Mouse (Mus musculus): ENCODE measurements at regions not wholly inside any gene's neighbourhood (a gene's known extent, or its start where the extent isn't known, plus 50 kb on each side); places are given as distances from the start of the nearest gene placed in this dataset.

DNA sequence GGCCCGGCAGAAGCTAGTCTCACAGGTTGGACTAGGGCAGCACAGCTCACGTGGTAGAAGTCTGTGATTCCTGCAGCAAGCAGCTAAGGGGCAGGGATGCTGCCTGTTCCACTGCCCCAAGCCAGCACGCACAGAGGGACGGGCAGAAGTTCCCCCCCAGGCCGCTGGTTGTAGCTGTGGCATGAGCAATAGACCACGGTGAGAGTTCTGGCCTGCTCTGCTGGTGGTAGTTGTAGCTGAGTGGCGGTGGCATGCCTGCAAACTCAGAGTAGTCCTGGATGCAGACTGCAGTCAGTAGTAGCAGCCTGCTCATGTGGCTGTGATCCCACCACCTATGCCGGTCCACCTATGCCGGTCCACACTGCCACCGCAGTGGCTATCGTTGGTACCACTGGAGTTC lies 71.5 kb upstream of the Rpl39l start:
- no peak overlapping the region for H3K9ac ChIP-seq (ENCODE audit: low read depth, low read length)
- H3K9me3 ChIP-seq (ENCODE audit: control insufficient read depth, low read length), result no peaks in the 10 kb centered on the region; the same call in 1 of the 2 replicates
- no peaks in the 10 kb centered on the region for H3K36me3 ChIP-seq (ENCODE audit: control insufficient read depth, insufficient read depth, low read length)
- ATAC-seq (ENCODE audit: low FRiP score, low TSS enrichment), result no peak
- no peak overlapping the region for H3K27ac ChIP-seq (ENCODE audit: low read depth, low read length)
- no peaks in the 10 kb centered on the region for H3K27me3 ChIP-seq (ENCODE audit: control insufficient read depth, insufficient read depth, low read length)
- H3K4me3 ChIP-seq (ENCODE audit: low read length), result no peak overlapping the region
- WGBS, result 89% methylated on average over 11 of the region's 11 CpGs
- H3K4me2 ChIP-seq (replicated peaks; ENCODE audit: low read depth, low read length), result no peak overlapping the region
- no peaks in the 10 kb centered on the region for H3K4me1 ChIP-seq (ENCODE audit: control insufficient read depth, insufficient read depth, low read length)

DNA sequence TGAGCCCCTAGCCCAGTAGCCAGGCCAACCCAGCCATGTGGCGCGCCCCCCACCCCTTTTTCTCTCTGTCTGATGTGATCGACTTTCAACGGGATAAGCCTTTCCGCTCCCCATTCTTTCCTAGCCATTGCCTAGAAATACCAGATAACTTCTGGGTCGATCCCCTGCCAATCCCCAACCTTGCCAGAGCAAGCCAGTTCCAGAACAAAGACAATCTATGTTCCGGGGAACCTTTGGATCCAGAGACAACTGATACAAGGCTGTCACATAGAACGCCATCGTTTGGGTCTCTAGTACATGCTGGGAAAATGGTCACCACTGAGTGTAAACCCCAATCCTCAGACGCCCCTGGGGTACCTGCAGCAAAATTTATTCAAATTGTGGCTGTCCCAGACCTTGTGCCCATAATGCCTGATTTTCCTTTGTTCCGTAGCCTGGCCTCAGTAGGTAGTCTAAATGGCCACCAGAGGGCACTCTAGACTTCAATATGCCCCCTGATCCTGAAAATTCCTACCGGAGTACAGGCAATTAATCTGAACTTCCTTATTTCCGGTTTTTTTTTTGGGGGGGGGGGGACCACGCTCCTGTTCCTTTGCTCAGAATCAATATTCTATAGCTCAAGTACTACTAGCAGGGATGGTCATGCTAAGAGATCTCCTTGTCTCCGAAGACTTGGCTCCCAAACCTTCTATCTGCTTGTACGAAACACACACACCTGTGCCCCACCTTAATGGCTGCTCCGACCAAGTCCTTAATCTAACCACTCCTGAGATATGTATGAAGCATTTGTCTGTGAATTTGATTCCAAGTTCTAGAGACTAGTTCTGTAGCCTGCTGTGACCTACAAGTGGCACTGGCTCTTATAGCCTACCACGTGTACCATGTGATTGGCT lies 81.3 kb upstream of the Rpl39l start:
- no peaks in the 10 kb centered on the region for H3K4me1 ChIP-seq (ENCODE audit: control insufficient read depth, insufficient read depth, low read length)
- no peak overlapping the region for H3K9ac ChIP-seq (ENCODE audit: low read depth, low read length)
- no peaks in the 10 kb centered on the region for H3K36me3 ChIP-seq (ENCODE audit: control insufficient read depth, insufficient read depth, low read length)
- H3K9me3 ChIP-seq (ENCODE audit: control insufficient read depth, low read length), result no peaks in the 10 kb centered on the region
- H3K4me3 ChIP-seq (ENCODE audit: low read length), result no peak overlapping the region
- H3K4me2 ChIP-seq (replicated peaks; ENCODE audit: low read depth, low read length), result no peak overlapping the region
- ATAC-seq (ENCODE audit: low FRiP score, low TSS enrichment), result 0 out of 2 replicates have a peak, but pooled peaks have one; percentile 32
- H3K27me3 ChIP-seq (ENCODE audit: control insufficient read depth, insufficient read depth, low read length), result no peaks in the 10 kb centered on the region
- H3K27ac ChIP-seq (ENCODE audit: low read depth, low read length), result no peak overlapping the region
- 61% methylated on average over 18 of the region's 18 CpGs for WGBS

DNA sequence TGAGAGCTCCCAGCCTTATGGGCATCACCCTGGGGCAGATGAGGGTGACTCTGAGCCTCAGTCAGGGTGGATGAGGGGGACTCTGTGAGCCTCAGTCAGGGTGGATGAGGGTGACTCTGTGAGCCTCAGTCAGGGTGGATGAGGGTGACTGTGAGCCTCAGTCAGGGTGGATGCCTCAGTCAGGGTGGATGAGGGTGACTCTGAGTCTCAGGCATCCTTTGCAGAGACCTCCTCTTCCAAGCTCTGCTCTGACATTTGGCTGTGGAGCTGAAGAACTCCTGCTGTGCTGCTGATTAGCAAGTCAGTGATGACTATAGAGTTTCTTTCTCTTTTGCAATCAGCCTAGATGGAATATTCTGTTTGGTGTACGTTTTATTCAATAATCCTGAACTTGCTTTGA lies 83.7 kb upstream of the Rpl39l start:
- ATAC-seq (ENCODE audit: low FRiP score, low TSS enrichment), result no peak
- H3K4me3 ChIP-seq (ENCODE audit: low read length), result no peak overlapping the region
- H3K9me3 ChIP-seq (ENCODE audit: control insufficient read depth, low read length), result no peaks in the 10 kb centered on the region
- H3K27me3 ChIP-seq (ENCODE audit: control insufficient read depth, insufficient read depth, low read length), result no peaks in the 10 kb centered on the region
- no peak overlapping the region for H3K9ac ChIP-seq (ENCODE audit: low read depth, low read length)
- no peaks in the 10 kb centered on the region for H3K36me3 ChIP-seq (ENCODE audit: control insufficient read depth, insufficient read depth, low read length)
- no peak overlapping the region for H3K4me2 ChIP-seq (replicated peaks; ENCODE audit: low read depth, low read length)
- 25% methylated on average over 1 of the region's 1 CpGs for WGBS
- no peaks in the 10 kb centered on the region for H3K4me1 ChIP-seq (ENCODE audit: control insufficient read depth, insufficient read depth, low read length)
- no peak overlapping the region for H3K27ac ChIP-seq (ENCODE audit: low read depth, low read length)

DNA sequence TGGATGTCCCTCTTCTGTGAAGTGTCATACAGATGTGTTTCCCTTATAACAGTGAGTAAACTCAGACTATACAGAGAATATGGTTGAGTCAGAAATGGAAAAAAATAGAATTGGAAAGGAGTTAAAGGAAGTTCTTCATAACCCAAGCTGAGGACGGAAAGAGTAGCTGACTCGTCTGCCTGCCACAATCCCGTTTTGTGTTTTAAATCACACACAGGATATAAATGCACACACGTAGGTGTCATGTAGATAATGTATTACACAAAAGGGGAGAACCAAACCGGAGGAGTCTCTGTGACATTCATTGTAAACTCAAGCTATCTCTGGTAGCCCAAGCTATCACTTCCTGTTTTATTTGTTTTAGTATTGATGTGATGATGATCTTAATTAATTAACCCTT lies 84.6 kb upstream of the Rpl39l start:
- ATAC-seq (ENCODE audit: low FRiP score, low TSS enrichment), result no peak
- Histone ChIP-seq H3K4me2 (replicated peaks; ENCODE audit: low read depth, low read length) (no peak overlapping the region), H3K27me3 (ENCODE audit: control insufficient read depth, insufficient read depth, low read length) (no peaks in the 10 kb centered on the region), H3K9ac (ENCODE audit: low read depth, low read length) (no peak overlapping the region), H3K4me1 (ENCODE audit: control insufficient read depth, insufficient read depth, low read length) (no peaks in the 10 kb centered on the region), H3K27ac (ENCODE audit: low read depth, low read length) (no peak overlapping the region), H3K4me3 (ENCODE audit: low read length) (no peak overlapping the region), H3K36me3 (ENCODE audit: control insufficient read depth, insufficient read depth, low read length) (no peaks in the 10 kb centered on the region), H3K9me3 (ENCODE audit: control insufficient read depth, low read length) (no peaks in the 10 kb centered on the region)
- 53% methylated on average over 5 of the region's 5 CpGs for WGBS

DNA sequence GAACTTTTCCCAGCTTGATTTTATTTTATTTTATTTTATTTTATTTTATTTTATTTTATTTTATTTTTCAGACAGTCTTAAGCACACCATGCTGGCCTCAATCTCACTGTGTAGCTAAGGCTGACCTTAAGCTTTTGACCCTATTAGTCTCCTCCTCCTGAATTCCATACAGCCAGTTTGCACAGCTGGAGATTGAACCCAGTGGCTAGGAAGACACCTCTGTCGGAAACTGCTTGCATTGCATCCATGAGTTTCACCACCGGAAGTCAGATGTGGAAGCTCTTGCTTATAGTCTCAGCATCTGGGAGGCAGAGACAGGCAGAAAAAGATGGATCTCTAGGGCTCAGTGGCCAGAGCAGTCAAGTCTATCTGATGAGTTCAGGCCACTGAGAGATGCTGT lies 86.4 kb upstream of the Grin2a start:
- H3K27ac ChIP-seq (ENCODE audit: low read depth, low read length), result no peak overlapping the region
- H3K4me2 ChIP-seq (replicated peaks; ENCODE audit: low read depth, low read length), result no peak overlapping the region
- no peaks in the 10 kb centered on the region for H3K27me3 ChIP-seq (ENCODE audit: control insufficient read depth, insufficient read depth, low read length)
- H3K4me3 ChIP-seq (ENCODE audit: low read length), result no peak overlapping the region
- 0 out of 2 replicates have a peak, but pooled peaks have one; percentile 46 for ATAC-seq (ENCODE audit: low FRiP score, low TSS enrichment)
- H3K9me3 ChIP-seq (ENCODE audit: control insufficient read depth, low read length), result no peaks in the 10 kb centered on the region
- 27% methylated on average over 2 of the region's 2 CpGs for WGBS
- H3K36me3 ChIP-seq (ENCODE audit: control insufficient read depth, insufficient read depth, low read length), result no peaks in the 10 kb centered on the region
- no peak overlapping the region for H3K9ac ChIP-seq (ENCODE audit: low read depth, low read length)
- H3K4me1 ChIP-seq (ENCODE audit: control insufficient read depth, insufficient read depth, low read length), result no peaks in the 10 kb centered on the region

DNA sequence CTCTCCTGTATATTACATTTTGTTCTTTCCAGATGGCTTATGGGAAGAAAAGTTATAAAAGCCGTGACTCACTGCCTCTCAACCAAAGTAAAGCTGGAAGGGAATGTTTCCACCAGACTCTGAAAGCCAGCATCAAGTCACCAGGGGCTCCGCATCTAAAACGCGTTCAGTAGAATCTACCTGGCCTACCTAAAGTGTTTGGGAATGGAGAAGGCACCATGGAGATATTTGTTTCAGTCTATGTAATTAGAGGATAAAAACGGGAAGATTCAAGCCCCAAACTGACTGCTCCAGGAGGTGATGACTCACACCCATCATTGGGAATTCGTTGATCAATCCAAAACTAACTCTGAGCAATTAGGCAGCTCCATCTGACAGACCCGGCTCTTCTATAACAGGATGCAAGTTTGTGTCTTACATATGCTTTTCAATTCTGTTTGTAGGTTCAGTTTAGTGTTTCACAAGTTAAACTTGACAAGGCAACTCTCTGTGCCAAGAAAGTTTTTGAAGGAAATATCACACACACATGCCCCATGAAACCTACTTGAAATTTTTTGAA lies 84.8 kb upstream of the Grin2a start:
- Histone ChIP-seq H3K27me3 (ENCODE audit: control insufficient read depth, insufficient read depth, low read length) (no peaks in the 10 kb centered on the region), H3K4me1 (ENCODE audit: control insufficient read depth, insufficient read depth, low read length) (no peaks in the 10 kb centered on the region), H3K27ac (ENCODE audit: low read depth, low read length) (no peak overlapping the region), H3K36me3 (ENCODE audit: control insufficient read depth, insufficient read depth, low read length) (no peaks in the 10 kb centered on the region), H3K9ac (ENCODE audit: low read depth, low read length) (no peak overlapping the region), H3K4me2 (replicated peaks; ENCODE audit: low read depth, low read length) (no peak overlapping the region), H3K4me3 (ENCODE audit: low read length) (no peak overlapping the region), H3K9me3 (ENCODE audit: control insufficient read depth, low read length) (no peaks in the 10 kb centered on the region)
- 89% methylated on average over 7 of the region's 7 CpGs for WGBS
- no peak for ATAC-seq (ENCODE audit: low FRiP score, low TSS enrichment)

DNA sequence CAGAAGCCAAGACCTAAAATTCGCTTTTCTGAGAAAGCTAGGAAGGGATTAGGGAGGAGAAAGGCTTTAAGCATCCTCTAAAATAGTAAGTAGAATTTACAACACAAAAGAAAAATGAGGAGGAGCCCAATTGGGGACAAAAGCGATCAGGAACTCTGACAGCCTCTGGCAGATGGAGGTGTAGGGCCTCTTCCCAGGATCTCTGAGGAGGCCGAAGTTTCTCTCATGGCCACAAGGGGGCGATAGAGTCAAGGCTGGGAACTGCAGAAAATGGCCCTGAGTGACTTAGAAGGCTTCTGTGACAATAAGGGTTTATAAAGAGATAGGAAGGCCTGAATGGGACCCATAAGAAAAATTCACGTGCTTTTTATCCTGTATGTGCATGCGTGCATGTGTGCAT lies 77.8 kb upstream of the Grin2a start:
- no peaks in the 10 kb centered on the region for H3K4me1 ChIP-seq (ENCODE audit: control insufficient read depth, insufficient read depth, low read length)
- no peaks in the 10 kb centered on the region for H3K27me3 ChIP-seq (ENCODE audit: control insufficient read depth, insufficient read depth, low read length)
- no peak overlapping the region for H3K9ac ChIP-seq (ENCODE audit: low read depth, low read length)
- H3K4me3 ChIP-seq (ENCODE audit: low read length), result no peak overlapping the region
- H3K4me2 ChIP-seq (replicated peaks; ENCODE audit: low read depth, low read length), result no peak overlapping the region
- WGBS, result 28% methylated on average over 6 of the region's 6 CpGs
- H3K9me3 ChIP-seq (ENCODE audit: control insufficient read depth, low read length), result no peaks in the 10 kb centered on the region
- ATAC-seq (ENCODE audit: low FRiP score, low TSS enrichment), result no peak
- H3K27ac ChIP-seq (ENCODE audit: low read depth, low read length), result no peak overlapping the region
- H3K36me3 ChIP-seq (ENCODE audit: control insufficient read depth, insufficient read depth, low read length), result no peaks in the 10 kb centered on the region

DNA sequence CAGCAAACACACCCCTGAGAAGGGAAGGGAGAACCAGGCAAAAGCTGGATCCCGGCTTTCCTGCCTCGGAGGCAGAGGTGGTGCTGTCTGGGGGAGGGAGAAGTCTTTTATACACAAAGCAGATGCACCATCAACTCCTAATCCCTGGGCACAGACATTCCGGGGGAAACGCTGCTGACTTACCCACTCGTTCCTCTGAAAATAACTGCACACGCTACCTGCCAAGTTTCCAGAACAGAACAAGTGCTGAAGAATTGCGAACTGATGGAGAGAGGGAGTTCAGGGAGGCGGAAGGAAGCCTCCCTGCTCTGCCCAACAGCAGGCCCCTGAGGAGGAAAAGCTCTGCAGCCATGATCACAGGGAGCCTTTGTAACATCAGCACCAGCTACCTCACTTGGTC lies 68.1 kb upstream of the Grin2a start:
- Histone ChIP-seq H3K27me3 (ENCODE audit: control insufficient read depth, insufficient read depth, low read length) (no peaks in the 10 kb centered on the region), H3K36me3 (ENCODE audit: control insufficient read depth, insufficient read depth, low read length) (no peaks in the 10 kb centered on the region), H3K9me3 (ENCODE audit: control insufficient read depth, low read length) (no peaks in the 10 kb centered on the region), H3K4me3 (ENCODE audit: low read length) (no peak overlapping the region), H3K9ac (ENCODE audit: low read depth, low read length) (no peak overlapping the region), H3K4me2 (replicated peaks; ENCODE audit: low read depth, low read length) (no peak overlapping the region), H3K4me1 (ENCODE audit: control insufficient read depth, insufficient read depth, low read length) (no peaks in the 10 kb centered on the region), H3K27ac (ENCODE audit: low read depth, low read length) (no peak overlapping the region)
- WGBS, result 75% methylated on average over 8 of the region's 8 CpGs
- no peak for ATAC-seq (ENCODE audit: low FRiP score, low TSS enrichment)

DNA sequence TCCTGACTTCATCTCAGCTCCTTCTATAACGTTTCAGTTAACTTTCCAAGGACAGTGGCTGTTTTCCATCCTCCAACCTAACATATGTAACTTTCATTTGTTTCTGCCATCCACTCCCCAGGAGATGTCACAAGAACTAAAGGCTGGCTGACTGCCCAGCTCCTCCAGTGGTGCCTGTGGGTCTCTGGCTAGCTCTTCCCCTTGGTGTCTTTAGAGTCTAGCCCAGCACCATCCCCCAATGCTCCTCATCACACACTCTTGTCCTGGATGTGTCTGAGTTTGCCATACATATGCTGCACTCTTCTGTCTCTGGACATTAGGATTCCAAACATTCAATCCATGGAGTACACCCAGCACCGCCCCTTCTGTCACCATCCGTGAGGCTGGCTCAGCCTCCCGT lies 62.7 kb upstream of the Grin2a start:
- H3K9ac ChIP-seq (ENCODE audit: low read depth, low read length), result no peak overlapping the region
- no peak overlapping the region for H3K4me3 ChIP-seq (ENCODE audit: low read length)
- no peaks in the 10 kb centered on the region for H3K9me3 ChIP-seq (ENCODE audit: control insufficient read depth, low read length)
- H3K36me3 ChIP-seq (ENCODE audit: control insufficient read depth, insufficient read depth, low read length), result no peaks in the 10 kb centered on the region
- H3K27ac ChIP-seq (ENCODE audit: low read depth, low read length), result no peak overlapping the region
- no peaks in the 10 kb centered on the region for H3K4me1 ChIP-seq (ENCODE audit: control insufficient read depth, insufficient read depth, low read length)
- H3K4me2 ChIP-seq (replicated peaks; ENCODE audit: low read depth, low read length), result no peak overlapping the region
- ATAC-seq (ENCODE audit: low FRiP score, low TSS enrichment), result no peak
- H3K27me3 ChIP-seq (ENCODE audit: control insufficient read depth, insufficient read depth, low read length), result no peaks in the 10 kb centered on the region
- 75% methylated on average over 4 of the region's 4 CpGs for WGBS

Measured in kidney, embryonic 14.5 days (tissue).